Mouse (Mus musculus) right cerebral cortex, postnatal 25 days (tissue): Measurements from ENCODE around the gene Il34.

Experiments
- DNase-seq: peaks from one replicate; pipeline ENCODE4 v3.0.0; 2022

Il34 gene

GRCm38 (mm10) chr8:110731346-110731859 lies 74.3 kb downstream of the Il34 start:
- peak; percentile 34 for DNase-seq

GRCm38 (mm10) chr8:110726893-110727292 lies 78.8 kb downstream of the Il34 start:
- DNase-seq = peak; percentile 55

- DNase-seq = peak; percentile 43
These were observed 80.5 kb downstream of the Il34 start for GRCm38 (mm10) chr8:110725084-110725838.

- no peak for DNase-seq
These were observed 81.2 kb downstream of the Il34 start for GRCm38 (mm10) chr8:110724493-110724892.

- DNase-seq = no peak
These were observed 83.2 kb downstream of the Il34 start for GRCm38 (mm10) chr8:110722414-110723011.

GRCm38 (mm10) chr8:110721606-110722413 lies 83.9 kb downstream of the Il34 start:
- DNase-seq = no peak

GRCm38 (mm10) chr8:110720685-110721598 lies 84.8 kb downstream of the Il34 start, which contains the start of gene Mtss1l:
Gene Mtss1l, plus strand, starts transcription at chr8:110721476.
- peak; percentile 82 for DNase-seq

- no peak for DNase-seq
These were observed 85.6 kb downstream of the Il34 start for GRCm38 (mm10) chr8:110719898-110720653.

GRCm38 (mm10) chr8:110718969-110719670 lies 86.6 kb downstream of the Il34 start:
- DNase-seq = no peak

- no peak for DNase-seq
These were observed 87.3 kb downstream of the Il34 start for GRCm38 (mm10) chr8:110718209-110718968.

GRCm38 (mm10) chr8:110717131-110717530 lies 88.6 kb downstream of the Il34 start:
- DNase-seq = no peak

- peak; percentile 69 for DNase-seq
These were observed 89.6 kb downstream of the Il34 start for GRCm38 (mm10) chr8:110716075-110716474.

GRCm38 (mm10) chr8:110714827-110715519 lies 90.8 kb downstream of the Il34 start:
- DNase-seq = peak; percentile 9

GRCm38 (mm10) chr8:110713073-110713472 lies 92.7 kb downstream of the Il34 start:
- peak; percentile 70 for DNase-seq

- DNase-seq = no peak
These were observed 94.3 kb downstream of the Il34 start for GRCm38 (mm10) chr8:110711271-110711934.

GRCm38 (mm10) chr8:110710593-110710992 lies 95.1 kb downstream of the Il34 start:
- DNase-seq = no peak

- DNase-seq = no peak
These were observed 97.3 kb downstream of the Il34 start for GRCm38 (mm10) chr8:110708429-110708828.

GRCm38 (mm10) chr8:110706288-110706870 lies 99.3 kb downstream of the Il34 start:
- DNase-seq = no peak
